Mouse (Mus musculus): Measurements from ENCODE around the gene Dst.
"Not testable (repeated sequence)": the region's sequence is repeated elsewhere in the genome, so short reads cannot be mapped to it uniquely, and the experiment has no call there.

Gene Dst

GRCm38 (mm10) chr1:34059231-34059630 lies 151.2 kb downstream of the Dst start:
- DNase-seq (ENCODE audit: extremely low spot score, low read depth, low spot score), result no peak

- DNase-seq (ENCODE audit: extremely low spot score, low read depth, low spot score), result no peak
These were observed 152.4 kb downstream of the Dst start for GRCm38 (mm10) chr1:34060446-34060845.

- no peak for DNase-seq (ENCODE audit: extremely low spot score, low read depth, low spot score)
These were observed 153.1 kb downstream of the Dst start for GRCm38 (mm10) chr1:34061078-34061477.

GRCm38 (mm10) chr1:34061860-34062259 lies 153.8 kb downstream of the Dst start:
- no peak for DNase-seq (ENCODE audit: extremely low spot score, low read depth, low spot score)

- DNase-seq (ENCODE audit: extremely low spot score, low read depth, low spot score), result no peak
These were observed 155.9 kb downstream of the Dst start for GRCm38 (mm10) chr1:34063943-34064342.

GRCm38 (mm10) chr1:34065551-34066048 lies 157.6 kb downstream of the Dst start:
- no peak for DNase-seq (ENCODE audit: extremely low spot score, low read depth, low spot score)

GRCm38 (mm10) chr1:34066401-34066800 lies 158.4 kb downstream of the Dst start:
- not testable (repeated sequence) for DNase-seq (ENCODE audit: extremely low spot score, low read depth, low spot score)

DNA sequence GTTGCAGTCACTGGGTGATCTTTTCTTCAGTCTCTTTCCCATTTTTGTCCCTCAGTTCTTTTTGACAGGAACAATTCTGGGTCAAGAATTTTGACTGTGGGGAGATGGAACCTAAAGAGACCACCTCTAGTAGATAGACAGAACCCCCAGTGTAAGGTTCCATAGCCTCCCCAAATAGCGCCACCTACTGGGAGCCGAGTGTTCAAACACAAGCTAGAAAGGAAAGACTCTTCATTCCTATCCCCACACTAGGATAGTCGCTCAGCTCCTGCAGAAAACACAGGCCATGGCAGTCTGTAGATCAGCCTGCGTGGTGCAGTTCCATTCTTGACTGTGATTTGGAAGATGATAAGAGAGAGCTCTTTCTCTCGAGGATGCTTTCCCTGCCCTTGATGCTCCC lies 160.3 kb downstream of the Dst start:
- no peak for DNase-seq (ENCODE audit: extremely low spot score, low read depth, low spot score)

DNA sequence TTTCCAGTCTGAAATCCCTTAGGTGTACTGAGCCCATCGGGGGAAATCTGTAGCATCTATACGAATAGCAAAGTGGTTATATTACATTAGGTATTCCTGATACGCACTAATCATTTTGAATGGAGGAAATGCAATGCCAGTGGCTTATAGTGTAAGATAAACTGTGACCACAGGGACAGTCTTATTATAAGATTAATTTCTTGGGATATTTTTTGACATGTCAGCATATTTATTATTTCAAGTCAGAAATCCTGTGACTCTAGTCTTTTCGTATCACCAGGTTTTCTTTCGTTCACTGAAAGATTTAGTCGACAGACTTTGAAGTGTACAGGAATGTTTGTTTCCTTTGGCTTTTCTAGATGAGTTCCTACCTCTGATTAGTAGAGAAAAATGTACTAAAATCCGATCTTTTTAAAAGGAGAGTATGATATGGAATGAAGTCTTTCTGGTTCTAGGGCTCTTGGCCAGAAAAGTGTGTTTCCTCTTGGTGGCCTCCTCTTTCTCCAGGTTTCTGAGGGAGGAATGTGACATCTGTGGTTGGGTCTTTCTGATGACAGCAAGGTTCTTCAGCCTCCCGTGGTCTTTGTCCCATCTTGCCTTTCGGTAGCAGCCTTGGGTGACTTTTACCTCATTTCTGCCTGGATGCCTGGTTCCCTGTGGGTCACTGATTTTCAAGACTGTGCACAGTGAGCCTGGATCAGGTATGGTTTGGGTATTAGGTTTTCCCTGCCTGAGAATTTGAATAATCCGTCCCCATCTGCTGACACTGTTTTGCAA lies 161.7 kb downstream of the Dst start:
- no peak for DNase-seq (ENCODE audit: extremely low spot score, low read depth, low spot score)

DNA sequence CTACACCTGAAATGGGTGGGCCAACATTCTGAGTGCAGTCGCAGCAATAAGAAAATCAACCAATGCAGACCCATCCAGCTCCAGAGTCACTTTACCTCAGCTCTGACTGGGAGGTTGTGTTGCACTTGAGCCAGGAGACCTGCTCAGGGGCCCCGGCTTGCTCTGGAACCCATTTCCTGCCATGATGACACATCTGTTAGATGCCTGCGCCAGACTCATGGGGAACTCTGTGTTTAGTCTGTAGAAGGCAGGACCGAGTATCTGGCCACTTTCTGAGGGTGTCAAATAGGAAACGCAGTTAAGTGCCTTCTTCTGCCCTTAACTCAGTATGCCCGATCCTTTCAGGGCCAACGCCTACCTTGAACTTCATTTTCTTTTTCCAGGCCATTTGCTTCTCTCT lies 162.4 kb downstream of the Dst start:
- no peak for DNase-seq (ENCODE audit: extremely low spot score, low read depth, low spot score)

DNA sequence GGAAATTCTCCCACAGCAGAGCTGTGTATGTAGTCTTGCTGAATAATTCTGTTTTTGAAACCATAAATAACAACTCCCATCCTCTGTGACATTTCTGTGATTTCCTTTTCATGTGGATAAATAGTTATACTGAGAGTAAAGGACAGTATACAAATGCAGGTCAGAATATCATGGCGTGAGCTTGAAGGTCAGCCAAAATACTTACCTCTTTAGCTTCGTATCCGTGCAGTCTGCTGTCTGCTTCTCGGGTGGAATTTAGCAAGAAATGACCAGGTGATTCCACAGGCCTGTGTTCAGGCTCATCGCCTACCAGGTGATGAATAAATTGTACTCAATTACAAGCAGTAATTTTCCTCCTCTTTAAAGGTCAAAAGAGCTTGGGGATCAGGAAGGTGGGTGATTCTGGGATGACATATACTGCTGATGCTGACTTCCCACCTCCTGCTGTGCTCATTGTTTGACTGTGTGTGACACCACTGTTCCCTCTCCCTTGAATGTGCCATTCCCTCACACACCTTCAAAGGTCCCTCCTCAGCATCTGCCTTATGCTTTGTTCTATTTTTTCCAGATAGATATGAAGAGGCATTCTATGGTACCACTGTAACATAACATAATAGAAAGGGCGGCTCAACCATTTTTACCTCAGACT lies 163.1 kb downstream of the Dst start:
- DNase-seq (ENCODE audit: extremely low spot score, low read depth, low spot score), result no peak

- no peak for DNase-seq (ENCODE audit: extremely low spot score, low read depth, low spot score)
These were observed 164.2 kb downstream of the Dst start for GRCm38 (mm10) chr1:34072262-34072661.

GRCm38 (mm10) chr1:34073436-34074169 lies 165.6 kb downstream of the Dst start:
- no peak for DNase-seq (ENCODE audit: extremely low spot score, low read depth, low spot score)

- DNase-seq (ENCODE audit: extremely low spot score, low read depth, low spot score), result no peak
These were observed 166.5 kb downstream of the Dst start for GRCm38 (mm10) chr1:34074245-34075187.

- DNase-seq (ENCODE audit: extremely low spot score, low read depth, low spot score), result no peak
These were observed 168.8 kb downstream of the Dst start for GRCm38 (mm10) chr1:34076701-34077421.

DNA sequence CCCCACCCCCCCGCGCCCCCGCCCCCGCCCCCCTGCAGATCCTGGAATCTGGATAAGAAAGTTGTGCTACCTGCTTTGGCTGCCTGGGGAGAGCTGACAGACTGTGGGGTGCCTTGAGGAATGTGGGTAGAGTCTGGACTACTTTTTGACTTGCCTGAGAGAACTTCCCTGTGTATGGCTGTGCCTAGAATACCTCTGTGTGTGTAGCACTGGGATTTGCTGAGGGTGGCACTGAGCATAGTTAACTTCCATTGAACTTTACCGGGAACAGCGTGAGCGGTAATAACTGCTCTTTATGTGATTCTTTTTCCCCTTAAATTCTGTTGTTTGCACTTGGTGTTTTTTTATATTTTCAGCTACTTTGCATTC lies 169.4 kb downstream of the Dst start:
- no peak for DNase-seq (ENCODE audit: extremely low spot score, low read depth, low spot score)

GRCm38 (mm10) chr1:34077941-34078340 lies 169.9 kb downstream of the Dst start:
- DNase-seq (ENCODE audit: extremely low spot score, low read depth, low spot score), result no peak

GRCm38 (mm10) chr1:34089011-34089410 lies 181.0 kb downstream of the Dst start:
- no peak for DNase-seq (ENCODE audit: extremely low spot score, low read depth, low spot score)

GRCm38 (mm10) chr1:34090700-34091099 lies 182.7 kb downstream of the Dst start:
- DNase-seq (ENCODE audit: extremely low spot score, low read depth, low spot score), result no peak

DNA sequence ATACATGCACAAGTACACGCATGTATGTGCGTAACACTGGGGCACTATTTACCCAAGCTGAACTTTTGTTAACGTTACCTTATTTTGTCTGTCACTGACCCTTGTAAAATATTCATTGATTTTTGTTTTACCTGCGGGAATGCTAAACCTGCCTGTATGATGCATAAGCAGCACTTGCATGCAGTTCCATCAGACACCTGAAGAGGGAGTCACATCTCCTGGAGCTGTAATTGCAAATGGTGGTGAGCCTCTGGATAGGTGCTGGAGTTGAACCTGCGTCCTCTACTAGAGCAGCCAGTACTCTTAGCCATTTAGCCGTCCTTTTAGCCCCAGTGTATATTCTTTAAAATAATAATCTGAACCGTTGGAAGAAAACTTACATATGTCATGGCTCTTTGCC lies 185.6 kb downstream of the Dst start:
- no peak for DNase-seq (ENCODE audit: extremely low spot score, low read depth, low spot score)

All from hindlimb bud, embryonic 11.5 days (tissue).